Mouse (Mus musculus) myocyte (in vitro differentiated cells): ENCODE data around the gene Lrrc59.

Experiments
- E2F4 ChIP-seq: IDR thresholded peaks from one replicate; pipeline ENCODE4 v1.6.1; 2011; ENCODE audit warnings: mild to moderate bottlenecking, control low read depth, moderate library complexity; ENCODE audit not compliant: insufficient read depth
- MYOG ChIP-seq, 3 experiments: IDR thresholded peaks; one replicate each; pipeline ENCODE4 v1.6.1; 2011; ENCODE audit warnings: control low read depth in 2 of 3, low read depth in 2 of 3, mild to moderate bottlenecking in 2 of 3; ENCODE audit not compliant: insufficient read length in 2 of 3, control insufficient read depth in 1 of 3, insufficient read depth in 1 of 3
- POLR2A ChIP-seq: IDR thresholded peaks from one replicate; pipeline ENCODE4 v1.6.1; 2011; ENCODE audit warnings: low read depth, mild to moderate bottlenecking, control low read depth, moderate library complexity; ENCODE audit not compliant: insufficient read length
- POLR2AphosphoS2 ChIP-seq: IDR thresholded peaks from one replicate; pipeline ENCODE4 v1.6.1; 2011; ENCODE audit warnings: low read depth, control low read depth; ENCODE audit not compliant: insufficient read length
- TCF12 ChIP-seq: IDR thresholded peaks from one replicate; pipeline ENCODE4 v1.6.1; 2011; ENCODE audit warnings: mild to moderate bottlenecking, control low read depth; ENCODE audit not compliant: poor library complexity, insufficient read depth, severe bottlenecking
- TCF3 ChIP-seq: IDR thresholded peaks from one replicate; pipeline ENCODE4 v1.6.1; 2011; ENCODE audit warnings: low read depth, control low read depth; ENCODE audit not compliant: insufficient read length

DNA sequence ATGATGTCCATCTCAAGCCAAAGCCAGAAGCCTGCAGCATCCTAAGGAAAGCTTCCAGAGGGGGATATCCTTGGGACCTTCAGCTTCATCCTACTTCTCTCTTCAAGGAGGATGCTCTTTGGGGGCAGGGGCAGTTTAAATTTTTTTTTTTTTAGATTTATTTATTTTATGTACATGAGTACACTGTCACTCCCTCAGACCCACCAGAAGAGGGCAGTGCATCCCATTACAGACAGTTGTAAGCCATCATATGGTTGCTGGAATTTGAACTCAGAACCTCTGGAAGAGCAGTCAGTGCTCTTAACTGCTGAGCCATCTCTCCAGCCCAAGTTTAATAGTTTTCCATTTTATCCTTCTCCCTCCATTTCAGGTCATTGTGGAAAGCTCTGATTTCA, 8.1 kb upstream of the Lrrc59 start:
- TF ChIP-seq TCF3 (no peak), E2F4 (no peak), POLR2A (no peak), MYOG (IDR thresholded peaks at IDR 0.05; ENCODE audit: control insufficient read depth in 1 of 3, insufficient read depth in 1 of 3, insufficient read length in 2 of 3, low read depth in 2 of 3) (no peak), TCF12 (no peak), POLR2AphosphoS2 (no peak)
